Mouse (Mus musculus): ENCODE measurements at regions not wholly inside any gene's neighbourhood (a gene's known extent, or its start where the extent isn't known, plus 50 kb on each side); places are given as distances from the start of the nearest gene placed in this dataset.

GRCm38 (mm10) chr12:113735847-113736246, 192.1 kb downstream of the Adam6a start:
- TF ChIP-seq CTCF (IDR thresholded peaks at IDR 0.05; ENCODE audit: low read depth) (peak; percentile 49), EP300 (IDR thresholded peaks at IDR 0.05; ENCODE audit: low read depth) (no peak)
